Mouse (Mus musculus): Measurements from ENCODE around the gene Efhc1. TPM values are rescaled to one million over a fixed set of nuclear protein-coding genes. Genes with fewer than 3 reads are reported as not detected.

Gene Efhc1
- total and polyA plus RNA-seq, 2 experiments from 2014 or later = 3.9 to 8.1 TPM

DNA sequence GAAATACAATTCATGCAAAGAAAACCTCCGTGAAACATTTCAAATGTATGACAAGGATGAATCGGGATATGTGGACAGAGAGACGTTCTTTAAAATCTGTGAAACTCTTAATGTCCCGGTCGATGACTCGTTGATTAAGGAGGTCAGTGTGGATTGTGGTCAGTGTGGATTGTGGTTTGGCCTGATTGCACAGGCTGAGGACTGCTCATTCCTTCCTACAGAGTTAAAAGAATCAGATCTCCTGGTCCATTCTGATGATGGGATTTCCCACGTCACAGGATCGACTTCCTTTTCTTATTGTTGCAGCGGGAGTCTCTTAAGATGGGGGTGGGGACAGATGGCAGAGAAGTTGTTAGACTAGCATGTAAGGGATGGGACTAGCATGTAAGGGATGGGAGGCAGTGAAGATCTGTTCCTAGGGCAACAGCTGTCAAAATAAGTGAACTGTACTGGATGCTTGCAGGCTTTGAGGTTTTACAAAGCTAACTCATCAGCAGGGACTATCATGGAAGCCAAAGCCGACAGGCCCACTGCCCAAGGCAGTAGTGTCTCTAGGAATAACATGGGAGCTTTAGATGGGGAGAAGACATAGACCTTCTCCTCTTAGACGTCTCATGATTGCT, 38.1 kb downstream of the Efhc1 start:
- DNase-seq (ENCODE audit: low spot score) (no peak), ATAC-seq (no peak)
- TF ChIP-seq CTCF (IDR thresholded peaks at IDR 0.05; ENCODE audit: low read depth) = no peak
- no peaks in the 10 kb centered on the region for H3K4me1 ChIP-seq (ENCODE audit: insufficient read depth, low read length)
- H3K9ac ChIP-seq (replicated peaks; ENCODE audit: low read length) = no peak overlapping the region
- H3K27ac ChIP-seq = no peak overlapping the region
- no peaks in the 10 kb centered on the region for H3K27me3 ChIP-seq (ENCODE audit: insufficient read depth, low read length)
- WGBS = 88% methylated on average over 11 of the region's 11 CpGs
- H3K4me3 ChIP-seq (ENCODE audit: low read length) = no peak overlapping the region
- no peak overlapping the region for H3K4me2 ChIP-seq (ENCODE audit: low read depth, low read length)
- H3K9me3 ChIP-seq (ENCODE audit: low read length) = no peaks in the 10 kb centered on the region
- H3K36me3 ChIP-seq (ENCODE audit: insufficient read depth, low read length) = no peaks in the 10 kb centered on the region

DNA sequence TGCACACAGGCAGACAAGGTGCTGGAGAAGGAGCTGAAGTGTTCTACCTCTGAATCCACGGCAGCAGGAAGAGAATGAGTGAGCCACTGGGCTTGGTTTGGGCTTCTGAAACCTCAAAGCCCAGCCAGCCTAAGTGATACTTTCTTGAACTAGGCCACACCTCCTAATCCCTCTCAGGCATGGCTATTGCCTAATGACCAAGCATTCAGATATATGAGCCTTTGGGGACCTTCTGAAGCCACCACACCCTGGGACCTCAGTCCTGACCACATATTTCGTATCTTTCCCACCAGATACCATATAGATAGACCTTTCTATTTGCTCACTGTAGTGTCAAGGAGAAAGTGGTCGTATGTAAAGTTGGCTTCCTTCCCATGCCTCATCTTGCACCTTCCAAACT, 42.3 kb downstream of the Efhc1 start:
- DNase-seq (ENCODE audit: low spot score) (no peak), ATAC-seq (no peak)
- 85% methylated on average over 3 of the region's 3 CpGs for WGBS
- no peak overlapping the region for H3K4me3 ChIP-seq (ENCODE audit: low read length)
- H3K4me1 ChIP-seq (ENCODE audit: insufficient read depth, low read length) = no peaks in the 10 kb centered on the region
- no peaks in the 10 kb centered on the region for H3K36me3 ChIP-seq (ENCODE audit: insufficient read depth, low read length)
- H3K27me3 ChIP-seq (ENCODE audit: insufficient read depth, low read length) = no peaks in the 10 kb centered on the region
- no peak overlapping the region for H3K4me2 ChIP-seq (ENCODE audit: low read depth, low read length)
- no peak overlapping the region for H3K27ac ChIP-seq
- H3K9ac ChIP-seq (replicated peaks; ENCODE audit: low read length) = no peak overlapping the region
- TF ChIP-seq CTCF (IDR thresholded peaks at IDR 0.05; ENCODE audit: low read depth) = no peak
- H3K9me3 ChIP-seq (ENCODE audit: low read length) = no peaks in the 10 kb centered on the region

DNA sequence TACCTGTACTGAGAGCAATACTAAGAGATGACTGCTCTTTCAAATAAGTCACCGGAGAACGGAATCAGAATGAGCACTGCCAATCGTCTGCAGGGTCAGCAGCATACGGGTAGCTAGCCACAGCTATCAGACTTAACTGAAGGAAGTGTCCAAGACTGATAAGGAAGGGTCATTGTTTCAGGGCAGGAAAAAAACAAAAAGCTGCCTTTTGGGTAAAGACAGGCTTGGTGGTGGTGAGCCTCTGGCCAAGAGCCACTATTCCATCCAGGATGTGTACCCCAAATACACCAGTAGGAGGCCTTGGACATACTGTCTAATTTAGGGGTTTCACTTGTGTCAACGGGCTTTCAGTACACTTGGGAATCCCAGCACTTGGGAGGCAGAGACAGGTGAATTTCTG, 42.9 kb downstream of the Efhc1 start:
- Histone ChIP-seq H3K4me3 (ENCODE audit: low read length) (no peak overlapping the region), H3K9ac (replicated peaks; ENCODE audit: low read length) (no peak overlapping the region), H3K36me3 (ENCODE audit: insufficient read depth, low read length) (no peaks in the 10 kb centered on the region), H3K4me1 (ENCODE audit: insufficient read depth, low read length) (no peaks in the 10 kb centered on the region), H3K27me3 (ENCODE audit: insufficient read depth, low read length) (no peaks in the 10 kb centered on the region), H3K27ac (no peak overlapping the region), H3K9me3 (ENCODE audit: low read length) (no peaks in the 10 kb centered on the region), H3K4me2 (ENCODE audit: low read depth, low read length) (no peak overlapping the region)
- WGBS = 90% methylated on average over 5 of the region's 5 CpGs
- no peak for ATAC-seq
- DNase-seq (ENCODE audit: low spot score) = no peak
- TF ChIP-seq CTCF (IDR thresholded peaks at IDR 0.05; ENCODE audit: low read depth) = 0 out of 2 replicates have a peak, but pooled peaks have one; percentile 9

DNA sequence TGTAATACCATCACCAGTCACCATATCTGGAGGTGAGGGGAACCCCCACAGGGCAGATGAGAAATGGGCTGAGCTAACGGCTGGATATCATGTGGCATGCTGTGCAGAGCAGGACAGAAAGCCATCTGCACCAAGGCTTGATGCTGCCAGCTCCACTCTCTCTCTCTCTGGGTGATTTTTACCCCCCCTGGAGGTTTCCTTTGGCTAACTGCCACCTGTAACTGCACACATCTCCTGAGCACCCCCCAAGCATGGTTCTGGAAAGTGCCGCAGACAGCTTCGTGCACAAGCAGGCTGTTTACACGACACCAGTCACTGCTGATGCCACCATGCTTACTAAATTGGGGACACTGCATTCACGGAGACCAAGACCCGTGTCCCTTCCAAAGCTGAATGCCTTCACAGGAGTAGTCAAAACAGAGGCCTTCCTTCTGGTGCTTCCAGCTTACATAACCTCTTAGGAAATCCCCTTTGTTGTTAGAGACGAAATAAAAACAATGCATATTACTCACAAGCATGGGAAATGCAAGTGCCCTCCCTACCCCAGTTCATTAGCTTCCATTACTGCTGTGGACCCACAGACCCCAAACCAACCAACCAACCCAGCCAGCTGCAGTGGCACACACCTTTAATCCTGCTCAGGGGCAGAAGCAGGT, 44.0 kb downstream of the Efhc1 start:
- no peak overlapping the region for H3K27ac ChIP-seq
- no peak for TF ChIP-seq CTCF (IDR thresholded peaks at IDR 0.05; ENCODE audit: low read depth)
- no peaks in the 10 kb centered on the region for H3K36me3 ChIP-seq (ENCODE audit: insufficient read depth, low read length)
- no peak overlapping the region for H3K4me2 ChIP-seq (ENCODE audit: low read depth, low read length)
- H3K27me3 ChIP-seq (ENCODE audit: insufficient read depth, low read length) = no peaks in the 10 kb centered on the region
- no peak overlapping the region for H3K9ac ChIP-seq (replicated peaks; ENCODE audit: low read length)
- H3K9me3 ChIP-seq (ENCODE audit: low read length) = no peaks in the 10 kb centered on the region
- DNase-seq (ENCODE audit: low spot score) (peak; percentile 18), ATAC-seq (peak; percentile 44)
- H3K4me1 ChIP-seq (ENCODE audit: insufficient read depth, low read length) = no peaks in the 10 kb centered on the region
- WGBS = 49% methylated on average over 7 of the region's 7 CpGs
- H3K4me3 ChIP-seq (ENCODE audit: low read length) = no peak overlapping the region

- TF ChIP-seq CTCF (IDR thresholded peaks at IDR 0.05; ENCODE audit: low read depth) = no peak
- Histone ChIP-seq H3K27me3 (ENCODE audit: insufficient read depth, low read length) (no peaks in the 10 kb centered on the region), H3K4me1 (ENCODE audit: insufficient read depth, low read length) (no peaks in the 10 kb centered on the region), H3K27ac (no peak overlapping the region), H3K9ac (replicated peaks; ENCODE audit: low read length) (no peak overlapping the region), H3K9me3 (ENCODE audit: low read length) (no peaks in the 10 kb centered on the region), H3K4me3 (ENCODE audit: low read length) (no peak overlapping the region), H3K36me3 (ENCODE audit: insufficient read depth, low read length) (no peaks in the 10 kb centered on the region), H3K4me2 (ENCODE audit: low read depth, low read length) (no peak overlapping the region)
- ATAC-seq (no peak), DNase-seq (ENCODE audit: low spot score) (no peak)
- WGBS = 56% methylated on average over 17 of the region's 17 CpGs
Observed at GRCm38 (mm10) chr1:20996603-20997327, 45.3 kb downstream of the Efhc1 start.

DNA sequence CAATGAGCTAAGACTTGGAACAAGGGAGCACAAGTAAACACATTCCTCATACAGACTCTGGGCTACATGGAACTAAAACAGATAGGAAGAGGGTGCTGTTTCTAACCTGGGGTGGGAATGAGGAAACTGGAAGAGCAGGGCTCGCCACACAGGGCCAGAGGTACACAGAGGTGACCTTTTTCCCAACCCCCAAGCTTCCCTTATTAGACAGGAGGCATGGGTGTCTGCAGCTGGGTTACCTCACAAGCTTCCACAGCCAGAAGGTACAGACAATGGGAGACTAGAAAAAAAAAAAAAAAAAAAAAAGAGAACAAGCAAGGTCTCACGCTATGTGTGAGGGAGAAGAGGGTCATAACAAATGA, 45.9 kb downstream of the Efhc1 start:
- no peaks in the 10 kb centered on the region for H3K36me3 ChIP-seq (ENCODE audit: insufficient read depth, low read length)
- no peaks in the 10 kb centered on the region for H3K27me3 ChIP-seq (ENCODE audit: insufficient read depth, low read length)
- H3K9ac ChIP-seq (replicated peaks; ENCODE audit: low read length) = no peak overlapping the region
- ATAC-seq = no peak
- H3K4me2 ChIP-seq (ENCODE audit: low read depth, low read length) = no peak overlapping the region
- H3K4me1 ChIP-seq (ENCODE audit: insufficient read depth, low read length) = no peaks in the 10 kb centered on the region
- H3K4me3 ChIP-seq (ENCODE audit: low read length) = no peak overlapping the region
- no peaks in the 10 kb centered on the region for H3K9me3 ChIP-seq (ENCODE audit: low read length)
- H3K27ac ChIP-seq = no peak overlapping the region
- 85% methylated on average over 2 of the region's 2 CpGs for WGBS
- no peak for DNase-seq (ENCODE audit: low spot score)
- no peak for TF ChIP-seq CTCF (IDR thresholded peaks at IDR 0.05; ENCODE audit: low read depth)
